In the genomic region with DNA sequence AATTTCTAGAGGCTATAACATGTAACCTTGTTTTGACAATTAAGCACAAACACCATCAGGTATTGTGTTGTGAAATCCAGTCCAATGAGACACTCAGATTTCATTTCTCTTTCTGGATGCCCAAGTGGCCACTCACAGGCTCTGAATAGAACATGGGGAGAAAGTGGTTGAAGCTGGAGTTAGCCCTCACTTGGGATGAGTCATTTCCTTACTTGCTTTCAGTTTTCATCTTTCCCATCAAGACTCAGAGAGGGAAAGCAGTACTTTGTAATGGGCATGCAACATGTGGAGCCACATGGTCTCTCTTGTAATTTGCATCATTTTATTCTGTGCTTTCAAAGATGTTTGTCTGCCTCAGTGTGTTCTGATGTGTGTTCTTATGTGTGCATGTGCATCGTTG, we compare ENCODE assay signal across 25 mouse cellular contexts.
DNase-seq lines count a peak whose midpoint lies in the region; ATAC-seq and TF ChIP-seq lines count a peak whose summit lies in the region.
"Had no signal": no experiment of that assay in that cellular context is flagged by ENCODE, and none has a peak within 500 bp of the region (broad histone marks: within the 10 kb centered on the region; RNA-seq: fewer than 3 reads in every experiment).

No protein-coding gene starts in this region.

- no peak for TF ChIP-seq CTCF in embryonic fibroblast, embryonic 13.5 days (IDR thresholded peaks at IDR 0.05; ENCODE audit: borderline replicate concordance, insufficient read depth, low read length)

- H3K9ac ChIP-seq in heart, embryonic 11.5 days (ENCODE audit: low read depth, low read length): no peak overlapping the region
- no peak overlapping the region for H3K9ac ChIP-seq in midbrain, embryonic 15.5 days
- H3K9ac ChIP-seq: embryonic facial prominence, embryonic 13.5 days; embryonic facial prominence, embryonic 15.5 days; forebrain, embryonic 12.5 days had no signal

- DNase-seq in heart, adult 11 months: peak; percentile 18
- DNase-seq in Muller cell, postnatal 12 days (ENCODE audit: inconsistent ontology term): peak; percentile 19
- DNase-seq in testis, postnatal 10 days (ENCODE audit: low spot score): no peak
- DNase-seq: adrenal gland, adult 2 months; adrenal gland, postnatal 10 days; adrenal gland, postnatal 25 days; B cell, adult 2 months; cerebellum, adult 11 months; cerebellum, adult 18-20 months; cerebellum, adult 8-10 months; cerebellum, adult 9-11 months; cerebellum, postnatal 14 days; cerebellum, postnatal 36 days; embryo, embryonic 11 days had no signal

- H3K4me1 ChIP-seq in heart, embryonic 11.5 days (ENCODE audit: control insufficient read depth, insufficient read depth, low read length): no peaks in the 10 kb centered on the region
- peaks cover 7% of the 10 kb centered on the region for H3K4me1 ChIP-seq in embryonic fibroblast, embryonic 13.5 days (ENCODE audit: control insufficient read depth, insufficient read depth, low read length)
- H3K4me1 ChIP-seq in midbrain, embryonic 15.5 days: no peaks in the 10 kb centered on the region
- H3K4me1 ChIP-seq: embryonic facial prominence, embryonic 13.5 days; embryonic facial prominence, embryonic 15.5 days; forebrain, embryonic 12.5 days had no signal

- H3K4me2 ChIP-seq in heart, embryonic 11.5 days: no peak overlapping the region
- H3K4me2 ChIP-seq in midbrain, embryonic 15.5 days: no peak overlapping the region
- H3K4me2 ChIP-seq: embryonic facial prominence, embryonic 13.5 days; embryonic facial prominence, embryonic 15.5 days; forebrain, embryonic 12.5 days had no signal

- no peaks in the 10 kb centered on the region for H3K9me3 ChIP-seq in heart, embryonic 11.5 days (replicated peaks; ENCODE audit: control insufficient read depth, low read length)
- H3K9me3 ChIP-seq in midbrain, embryonic 15.5 days: no peaks in the 10 kb centered on the region
- H3K9me3 ChIP-seq: embryonic facial prominence, embryonic 13.5 days; embryonic facial prominence, embryonic 15.5 days; forebrain, embryonic 12.5 days; G1E had no signal

- no peaks in the 10 kb centered on the region for H3K27me3 ChIP-seq in heart, embryonic 11.5 days (ENCODE audit: control insufficient read depth, insufficient read depth, low read length)
- no peaks in the 10 kb centered on the region for H3K27me3 ChIP-seq in midbrain, embryonic 15.5 days (replicated peaks)
- H3K27me3 ChIP-seq: CH12.LX; embryonic facial prominence, embryonic 13.5 days; embryonic facial prominence, embryonic 15.5 days; forebrain, embryonic 12.5 days; Patski had no signal

- no peak for TF ChIP-seq POLR2A in embryonic fibroblast, embryonic 13.5 days (IDR thresholded peaks at IDR 0.05; ENCODE audit: low read depth, low read length)

- no peaks in the 10 kb centered on the region for H3K36me3 ChIP-seq in heart, embryonic 11.5 days (ENCODE audit: control insufficient read depth, insufficient read depth, low read length)
- no peaks in the 10 kb centered on the region for H3K36me3 ChIP-seq in midbrain, embryonic 15.5 days (replicated peaks)
- H3K36me3 ChIP-seq: embryonic facial prominence, embryonic 13.5 days; embryonic facial prominence, embryonic 15.5 days; forebrain, embryonic 12.5 days; G1E had no signal

- no peak overlapping the region for H3K27ac ChIP-seq in heart, embryonic 11.5 days (ENCODE audit: low read depth, low read length)
- H3K27ac ChIP-seq in embryonic fibroblast, embryonic 13.5 days (ENCODE audit: insufficient read depth, low read length): peak overlapping the region; percentile 47; the same call in 1 of the 2 replicates
- H3K27ac ChIP-seq in midbrain, embryonic 15.5 days: no peak overlapping the region
- H3K27ac ChIP-seq: embryonic facial prominence, embryonic 13.5 days; embryonic facial prominence, embryonic 15.5 days; forebrain, embryonic 12.5 days had no signal

- WGBS in heart, embryonic 11.5 days (ENCODE audit: insufficient replicate concordance): 85% methylated on average over 1 of the region's 1 CpGs
- WGBS in midbrain, embryonic 15.5 days: 89% methylated on average over 1 of the region's 1 CpGs

- no peak for ATAC-seq in heart, embryonic 11.5 days (replicated peaks; ENCODE audit: insufficient number of reproducible peaks, low FRiP score, low TSS enrichment)
- ATAC-seq in midbrain, embryonic 15.5 days (replicated peaks): no peak
- ATAC-seq: CD4-positive, CD25-positive, alpha-beta regulatory T cell, adult 4 months; forebrain, embryonic 14.5 days; Patski had no signal

- no peak overlapping the region for H3K4me3 ChIP-seq in heart, embryonic 11.5 days (ENCODE audit: low read depth, low read length)
- H3K4me3 ChIP-seq in embryonic fibroblast, embryonic 13.5 days (ENCODE audit: insufficient read depth, low read length): no peak overlapping the region
- H3K4me3 ChIP-seq in midbrain, embryonic 15.5 days: no peak overlapping the region
- H3K4me3 ChIP-seq: embryonic facial prominence, embryonic 13.5 days; embryonic facial prominence, embryonic 15.5 days; forebrain, embryonic 12.5 days had no signal
